Mouse (Mus musculus) stomach, embryonic 15.5 days (tissue): ENCODE measurements around the gene Gm21987. TPM values are rescaled to one million over a fixed set of nuclear protein-coding genes. Genes with fewer than 3 reads are reported as not detected.

ENCODE experiments used
- ATAC-seq: fragments of 200-750 bp; cut with Nextera tagmentation; 2 replicates; pipeline ENCODE4 v1.8.0; 2017; ENCODE audit warnings: low read depth, moderate number of reproducible peaks, moderate TSS enrichment; ENCODE audit not compliant: insufficient read depth, low FRiP score
- H3K27ac ChIP-seq: fragments of 300-500 bp; sonication (generic); 2 replicates; pipeline ENCODE4 v1.5.1; 2015; ENCODE audit warnings: mild to moderate bottlenecking, inconsistent platforms
- H3K27me3 ChIP-seq: fragments of 300-500 bp; sonication (generic); replicated peaks from 2 replicates; pipeline ENCODE4 v1.6.1; 2015; ENCODE audit warnings: inconsistent platforms
- H3K36me3 ChIP-seq: fragments of 300-500 bp; sonication (generic); 2 replicates; pipeline ENCODE4 v1.6.1; 2015; ENCODE audit warnings: inconsistent platforms
- H3K4me1 ChIP-seq: fragments of 300-500 bp; sonication (generic); 2 replicates; pipeline ENCODE4 v1.6.1; 2015; ENCODE audit warnings: inconsistent platforms
- H3K4me2 ChIP-seq: fragments of 300-500 bp; sonication (generic); 2 replicates; pipeline ENCODE4 v1.6.1; 2015; ENCODE audit warnings: mild to moderate bottlenecking, inconsistent platforms
- H3K4me3 ChIP-seq: fragments of 300-500 bp; sonication (generic); replicated peaks from 2 replicates; pipeline ENCODE4 v1.5.1; 2015; ENCODE audit warnings: inconsistent platforms
- H3K9ac ChIP-seq: fragments of 300-500 bp; sonication (generic); 2 replicates; pipeline ENCODE4 v1.6.1; 2015; ENCODE audit warnings: inconsistent platforms
- H3K9me3 ChIP-seq: fragments of 300-500 bp; sonication (generic); 2 replicates; pipeline ENCODE4 v1.6.1; 2016; ENCODE audit warnings: inconsistent platforms
- WGBS: fragments of 180-500 bp; shearing (Covaris S2); methylation state at CpG from one replicate; pipeline ENCODE4 v1.1.7; 2015; 5-methylcytosine and 5-hydroxymethylcytosine counted together
- polyA plus RNA-seq: library from polyadenylated mRNA; unstranded; fragments of >200 nt; fragmentation: Nextera tagmentation; extraction: Ambion mirVana; gene quantifications from 2 replicates; pipeline ENCODE4 v1.2.1, GENCODE M21; 2015

Gene Gm21987
- polyA plus RNA-seq, 1 experiment from 2014 or later: not detected

DNA sequence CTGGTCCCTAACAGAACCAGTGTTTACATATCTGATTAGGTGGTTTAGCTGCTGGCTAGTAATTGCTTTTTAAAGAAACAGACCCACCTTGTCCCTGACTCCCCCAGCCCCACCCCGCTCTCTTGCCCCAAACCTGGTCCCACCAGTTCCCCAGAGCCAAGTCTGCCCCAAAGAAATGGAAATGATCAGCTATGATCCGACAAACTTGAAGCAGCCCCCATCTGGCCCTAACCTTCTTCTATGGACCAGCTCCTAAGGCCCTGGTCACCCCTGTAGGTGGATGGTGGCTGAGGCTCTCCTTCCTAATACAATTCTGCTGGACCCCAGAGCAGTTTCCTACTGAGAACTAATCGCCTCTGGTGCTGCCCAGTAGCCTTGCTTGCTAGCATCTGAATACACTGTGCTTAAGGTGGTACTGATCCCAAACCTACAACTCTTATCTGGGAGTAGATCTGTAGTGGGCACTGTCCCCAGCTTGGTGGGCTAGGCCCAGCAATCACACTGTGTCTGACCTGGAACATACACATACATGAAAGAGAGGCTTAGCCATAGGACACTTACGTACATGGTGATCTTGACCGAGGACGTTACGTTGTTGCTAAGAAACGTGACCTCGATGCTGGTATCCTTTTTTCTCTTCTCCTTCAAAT, 53.6 kb downstream of the Gm21987 start:
- Histone ChIP-seq H3K4me3 (peak overlapping the region; percentile 26), H3K9me3 (no peaks in the 10 kb centered on the region), H3K9ac (no peak overlapping the region), H3K27me3 (no peaks in the 10 kb centered on the region), H3K27ac (no peak overlapping the region), H3K4me2 (peak overlapping the region; percentile 54), H3K4me1 (peaks cover 12% of the 10 kb centered on the region), H3K36me3 (no peaks in the 10 kb centered on the region)
- 66% methylated on average over 9 of the region's 9 CpGs for WGBS
- ATAC-seq: 0 out of 2 replicates have a peak, but pooled peaks have one; percentile 19

DNA sequence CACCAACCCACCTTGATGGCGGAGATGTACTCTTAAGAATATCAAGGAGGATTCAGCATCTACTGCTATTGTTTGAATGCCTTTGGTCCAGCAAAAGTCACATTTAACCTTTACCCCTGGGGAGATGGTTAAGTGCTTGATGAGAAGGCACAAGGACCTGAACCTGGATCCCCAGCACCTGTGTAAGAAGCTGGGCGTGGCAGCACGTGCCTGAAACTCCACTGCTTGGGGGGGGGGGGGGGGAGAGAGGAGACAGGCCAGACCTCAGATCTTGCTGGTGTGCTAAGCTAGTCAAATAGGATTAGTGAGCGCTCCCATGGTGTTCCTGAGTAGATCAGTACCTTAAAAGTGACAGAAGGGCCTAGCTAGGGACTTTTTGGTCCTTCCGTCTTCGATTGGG, 54.6 kb downstream of the Gm21987 start:
- ATAC-seq: no peak
- WGBS: 77% methylated on average over 6 of the region's 6 CpGs

DNA sequence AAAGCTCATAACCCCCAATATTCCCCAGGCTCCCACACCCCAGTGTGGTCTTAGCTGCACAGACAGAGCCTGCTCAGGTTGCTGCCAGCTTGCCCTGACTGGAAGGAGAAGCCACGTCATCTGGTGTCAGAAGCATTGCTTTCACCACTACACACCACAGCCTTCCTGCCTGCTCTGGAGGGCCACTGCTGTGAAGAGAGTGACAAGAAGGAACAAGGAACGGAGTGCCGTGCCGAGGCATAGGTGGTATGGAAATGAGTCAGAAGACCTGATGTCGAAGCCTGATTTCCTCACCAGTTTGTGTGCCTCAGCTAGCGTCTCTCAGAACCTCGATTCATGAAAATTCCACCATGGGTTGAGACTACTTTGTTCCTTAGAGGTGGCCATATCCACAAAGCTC, 56.8 kb downstream of the Gm21987 start:
- Histone ChIP-seq H3K9ac (no peak overlapping the region), H3K36me3 (no peaks in the 10 kb centered on the region), H3K4me1 (peaks cover 7% of the 10 kb centered on the region; the same call in 1 of the 2 replicates), H3K4me3 (no peak overlapping the region), H3K27ac (no peak overlapping the region), H3K27me3 (no peaks in the 10 kb centered on the region), H3K9me3 (no peaks in the 10 kb centered on the region), H3K4me2 (no peak overlapping the region)
- WGBS: 84% methylated on average over 7 of the region's 7 CpGs
- ATAC-seq: no peak

More for the DNA sequence above, 54.6 kb downstream of the Gm21987 start:
- Histone ChIP-seq H3K4me1 (peaks cover 7% of the 10 kb centered on the region; the same call in 1 of the 2 replicates), H3K27ac (no peak overlapping the region), H3K9ac (no peak overlapping the region), H3K4me2 (no peak overlapping the region), H3K9me3 (no peaks in the 10 kb centered on the region), H3K4me3 (no peak overlapping the region), H3K27me3 (no peaks in the 10 kb centered on the region), H3K36me3 (no peaks in the 10 kb centered on the region)

DNA sequence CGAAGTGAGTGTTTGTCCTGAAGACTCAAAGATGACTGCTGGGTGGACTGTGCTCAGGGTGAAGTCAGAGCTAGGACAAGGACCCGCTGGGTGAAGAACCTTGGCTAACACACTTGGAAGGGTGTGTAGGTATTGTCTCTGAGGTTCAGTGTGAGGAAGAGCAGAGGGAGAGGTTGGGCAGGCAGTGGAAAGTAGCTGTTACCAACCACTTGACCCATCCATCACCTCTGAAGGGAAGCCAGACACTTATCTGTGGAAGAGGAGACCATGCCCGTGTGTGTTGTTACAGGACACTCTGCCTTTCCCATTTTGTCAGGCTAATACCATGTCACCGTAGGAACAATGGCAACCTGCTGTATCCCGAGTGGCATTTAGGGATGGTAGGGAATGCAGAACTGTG, 59.5 kb downstream of the Gm21987 start:
- WGBS: 73% methylated on average over 5 of the region's 5 CpGs
- no peak overlapping the region for H3K9ac ChIP-seq
- no peak overlapping the region for H3K4me3 ChIP-seq
- no peak overlapping the region for H3K4me2 ChIP-seq
- no peak for ATAC-seq
- H3K27ac ChIP-seq: no peak overlapping the region
- H3K36me3 ChIP-seq: no peaks in the 10 kb centered on the region
- H3K27me3 ChIP-seq: no peaks in the 10 kb centered on the region
- no peaks in the 10 kb centered on the region for H3K9me3 ChIP-seq
- no peaks in the 10 kb centered on the region for H3K4me1 ChIP-seq

DNA sequence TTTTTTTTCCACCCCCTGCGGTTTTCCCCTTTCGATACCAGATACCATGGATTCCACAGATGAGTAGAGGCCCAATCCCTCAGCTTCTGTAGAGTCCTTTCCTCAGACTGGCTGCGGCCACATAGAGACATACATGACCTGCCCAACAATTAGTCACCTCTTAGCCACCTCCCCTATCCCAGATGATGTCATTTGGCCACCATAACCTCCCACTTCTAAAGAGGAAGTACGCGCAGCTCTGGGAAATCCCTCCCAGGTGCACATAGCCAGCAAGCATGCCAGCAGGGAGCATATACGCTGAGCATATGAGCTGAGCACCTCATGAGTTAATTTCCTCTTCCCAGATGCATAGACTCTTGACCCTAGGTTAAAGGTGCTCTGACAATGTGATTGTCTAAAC, 59.9 kb downstream of the Gm21987 start:
- Histone ChIP-seq H3K27me3 (no peaks in the 10 kb centered on the region), H3K4me2 (no peak overlapping the region), H3K4me3 (no peak overlapping the region), H3K9ac (no peak overlapping the region), H3K36me3 (no peaks in the 10 kb centered on the region), H3K4me1 (no peaks in the 10 kb centered on the region), H3K9me3 (no peaks in the 10 kb centered on the region), H3K27ac (no peak overlapping the region)
- no peak for ATAC-seq
- WGBS: 74% methylated on average over 6 of the region's 6 CpGs

DNA sequence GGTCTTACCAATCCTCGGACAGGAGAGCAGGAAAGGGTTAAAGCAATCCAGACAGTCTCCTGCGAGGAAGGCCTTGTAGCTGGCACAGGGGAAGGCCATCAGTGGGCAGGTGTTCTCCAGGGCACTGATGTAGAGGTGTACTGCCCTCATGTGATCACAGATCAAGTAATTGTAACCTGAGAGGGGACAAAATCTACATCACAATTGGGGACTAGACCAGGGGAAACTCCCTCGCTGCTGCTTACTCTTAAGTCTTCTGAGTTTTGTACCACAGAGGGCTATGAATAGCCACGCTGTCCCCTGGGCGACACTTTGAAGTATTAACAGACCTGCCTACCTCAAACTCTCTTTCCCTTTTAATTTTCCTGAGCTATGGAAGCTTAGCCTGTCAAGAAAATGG, 60.7 kb downstream of the Gm21987 start:
- Histone ChIP-seq H3K36me3 (no peaks in the 10 kb centered on the region), H3K4me3 (no peak overlapping the region), H3K27ac (no peak overlapping the region), H3K9ac (no peak overlapping the region), H3K4me1 (no peaks in the 10 kb centered on the region), H3K4me2 (no peak overlapping the region), H3K9me3 (no peaks in the 10 kb centered on the region), H3K27me3 (no peaks in the 10 kb centered on the region)
- ATAC-seq: no peak
- WGBS: 51% methylated on average over 5 of the region's 5 CpGs

DNA sequence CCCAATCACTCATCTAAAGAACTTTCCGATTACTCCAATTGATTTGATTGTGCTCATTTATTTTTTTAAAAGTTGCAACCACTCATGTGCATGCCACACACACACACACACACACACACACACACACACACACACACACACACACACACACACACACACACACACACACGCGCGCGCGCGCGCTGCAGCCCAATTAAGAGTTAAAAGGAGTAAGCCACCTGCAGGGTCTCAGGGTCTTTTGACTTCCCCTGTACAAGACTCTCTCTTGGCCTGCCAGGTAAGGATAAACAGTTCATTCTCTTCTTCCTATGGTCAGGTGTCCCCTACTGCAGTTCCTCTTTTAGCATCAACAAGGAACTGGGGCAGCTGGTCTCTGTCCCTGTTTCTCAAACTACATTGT, 61.6 kb downstream of the Gm21987 start:
- Histone ChIP-seq H3K27ac (no peak overlapping the region), H3K4me2 (no peak overlapping the region), H3K27me3 (no peaks in the 10 kb centered on the region), H3K9ac (no peak overlapping the region), H3K9me3 (no peaks in the 10 kb centered on the region), H3K4me3 (no peak overlapping the region), H3K36me3 (no peaks in the 10 kb centered on the region), H3K4me1 (no peaks in the 10 kb centered on the region)
- no peak for ATAC-seq
- 94% methylated on average over 8 of the region's 8 CpGs for WGBS

Other genes with a start within 250 kb of the Gm21987 start
- 6.2 and 7.4 TPM in 2 replicates for gene Nr1i2, start 52.2 kb upstream of the Gm21987 start, polyA plus RNA-seq
- 0.09 and 0.14 TPM in 2 replicates for gene Maats1, start 4.9 kb upstream of the Gm21987 start, polyA plus RNA-seq
- 181 and 190 TPM in 2 replicates for gene Cox17, start within 50 bp of the Gm21987 start, polyA plus RNA-seq
- gene Popdc2, start 15.2 kb downstream of the Gm21987 start, polyA plus RNA-seq: 9.9 and 13.7 TPM in 2 replicates
- gene Pla1a, start 86.1 kb downstream of the Gm21987 start, polyA plus RNA-seq: 3.2 and 5.8 TPM in 2 replicates
- gene Adprh, start 105.7 kb downstream of the Gm21987 start, polyA plus RNA-seq: 77.1 and 80.4 TPM in 2 replicates
- gene Cd80, start 108.5 kb downstream of the Gm21987 start, polyA plus RNA-seq: 0.36 and 0.55 TPM in 2 replicates
- gene Timmdc1, start 175.6 kb downstream of the Gm21987 start, polyA plus RNA-seq: 25.3 and 27.3 TPM in 2 replicates
- 41.8 and 44.7 TPM in 2 replicates for gene Poglut1, start 203.2 kb downstream of the Gm21987 start, polyA plus RNA-seq
- 90.8 and 103 TPM in 2 replicates for gene Tmem39a, start 211.7 kb downstream of the Gm21987 start, polyA plus RNA-seq